Mouse (Mus musculus) lung, postnatal 4 days (tissue): ENCODE results near the gene Rras.

Source experiments
- DNase-seq, 2 experiments: peaks; one replicate each; pipeline ENCODE4 v3.0.0; 2021

Rras gene

GRCm38 (mm10) chr7:45017242-45018061 lies at the start of gene Rras:
Gene Rras, plus strand, starts transcription at chr7:45017961.
- DNase-seq, result peak; percentile 92 to 97

DNA sequence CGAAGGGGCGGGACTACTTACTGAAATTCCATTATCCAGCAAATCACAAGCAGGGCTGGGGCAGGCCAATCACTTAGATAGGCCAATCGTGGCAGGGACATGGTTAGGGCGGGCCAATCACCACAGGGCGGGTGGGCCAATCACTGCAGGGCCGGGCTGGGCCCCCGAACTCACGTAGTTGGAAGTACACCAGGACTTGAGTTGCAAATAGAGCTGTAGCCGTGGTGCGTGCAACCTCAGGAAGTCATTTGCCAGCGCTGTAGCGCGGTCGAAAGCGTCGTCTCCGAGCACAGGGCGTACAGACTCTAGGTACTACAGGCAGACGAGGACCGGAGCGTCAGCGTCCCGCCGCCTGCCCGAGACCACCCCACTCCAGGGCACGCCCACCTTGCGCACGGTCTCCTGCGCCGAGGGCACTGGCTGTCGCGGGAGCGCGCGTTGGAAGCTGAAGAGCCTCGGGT lies 47.5 kb upstream of the Rras start:
- peak; percentile 89 to 92 for DNase-seq

DNA sequence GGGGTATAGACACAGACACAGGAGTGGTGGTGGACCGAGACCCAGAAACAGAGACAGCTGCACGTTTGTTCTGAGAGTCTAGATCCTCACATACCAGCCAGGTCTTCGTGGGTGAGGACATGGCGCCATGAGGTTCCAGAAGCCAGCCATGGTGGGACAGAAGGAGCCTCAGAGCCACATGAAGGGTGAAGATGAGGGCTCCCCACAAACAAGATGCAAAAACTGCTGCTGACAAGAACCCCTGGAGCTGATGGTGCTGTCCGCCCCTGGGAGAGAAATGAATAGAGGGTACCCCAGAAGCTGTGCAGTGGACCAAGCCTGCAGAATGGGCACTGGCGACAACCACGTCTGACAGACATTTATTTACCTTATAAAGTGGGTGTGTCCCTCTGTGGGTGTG lies 46.6 kb upstream of the Rras start:
- peak in 1 of 2 experiments; percentile 15 for DNase-seq

DNA sequence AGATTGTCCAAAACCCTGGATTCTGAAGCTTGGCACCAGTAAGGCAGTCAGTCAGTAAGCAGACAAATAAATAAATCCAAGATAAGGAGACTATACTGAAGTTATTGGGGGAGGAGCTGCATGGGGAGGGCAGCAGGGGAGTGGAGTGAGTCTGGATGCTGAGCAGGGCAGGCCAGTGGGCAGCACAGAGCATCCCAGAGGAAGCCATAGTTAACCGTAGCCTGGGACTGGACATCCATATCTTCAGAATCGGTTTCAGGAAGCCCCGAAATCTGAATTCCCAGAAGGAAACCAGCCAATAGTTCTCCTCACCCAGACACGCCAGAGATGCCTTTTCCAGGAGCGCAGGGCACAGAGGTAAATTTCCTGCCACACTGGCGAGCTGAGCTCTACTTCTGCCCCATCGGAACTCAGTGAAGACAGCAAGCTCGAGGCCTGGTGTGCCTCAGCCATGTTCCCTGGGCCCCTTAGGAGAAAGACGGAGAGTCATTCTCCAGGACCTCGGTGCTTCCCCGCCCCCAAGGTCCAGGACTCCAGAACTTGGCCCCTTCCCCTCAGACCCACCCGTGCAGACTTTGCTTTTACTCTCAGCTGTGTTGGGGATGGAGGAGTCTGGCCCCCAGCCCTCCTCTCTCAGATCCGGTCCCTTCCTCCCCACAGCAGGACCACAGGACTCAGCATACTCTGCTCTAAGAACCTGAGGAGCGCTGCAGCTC lies 44.2 kb upstream of the Rras start:
- peak in 1 of 2 experiments; percentile 19 for DNase-seq

- peak; percentile 82 to 85 for DNase-seq
Observed at GRCm38 (mm10) chr7:44974383-44975116, 43.2 kb upstream of the Rras start, which contains the start of gene Cpt1c. Gene Cpt1c, minus strand, starts transcription at chr7:44974851.

GRCm38 (mm10) chr7:44975117-44975419 lies 42.7 kb upstream of the Rras start:
- DNase-seq, result no peak

DNA sequence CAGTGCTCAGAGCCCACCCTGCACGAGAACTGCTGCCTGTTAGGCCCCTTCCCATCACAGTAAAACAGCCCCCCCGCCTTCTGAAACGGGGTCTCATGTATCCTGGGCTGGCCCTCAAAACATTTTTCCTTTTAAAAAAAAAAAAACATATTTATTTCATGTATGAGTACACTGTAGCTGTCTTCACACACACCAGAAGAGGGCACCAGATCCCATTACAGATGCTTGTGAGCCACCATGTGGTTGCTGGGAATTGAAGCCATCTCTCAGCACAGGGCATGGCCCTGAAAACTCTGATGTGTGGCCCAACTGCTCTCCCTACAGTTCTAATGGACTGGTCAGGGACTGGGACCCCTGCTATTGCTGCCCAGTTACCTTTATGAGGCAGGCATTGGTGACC lies 39.5 kb upstream of the Rras start:
- no peak for DNase-seq

DNA sequence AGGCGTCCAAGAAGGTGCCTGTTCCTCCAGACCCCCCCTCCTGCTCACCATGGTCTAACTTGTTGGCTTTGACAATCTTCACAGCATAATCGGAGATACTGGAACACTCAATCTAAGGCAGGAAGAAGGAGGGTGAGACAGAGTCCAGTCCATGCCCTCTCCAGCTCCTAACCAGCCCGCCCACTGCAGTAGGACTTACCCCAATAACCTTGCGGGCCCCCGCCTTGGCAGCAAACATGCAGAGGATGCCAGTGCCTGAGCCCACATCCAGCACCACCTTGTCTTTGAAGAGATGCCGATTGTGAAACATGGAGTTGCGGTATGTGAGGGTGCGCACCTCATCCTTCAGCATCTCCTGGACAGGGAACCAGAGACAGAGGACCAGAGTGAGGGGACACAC lies 36.2 kb upstream of the Rras start:
- DNase-seq, result no peak

- DNase-seq, result peak; percentile 84 to 92
Observed at GRCm38 (mm10) chr7:44983085-44983484, 34.7 kb upstream of the Rras start.

DNA sequence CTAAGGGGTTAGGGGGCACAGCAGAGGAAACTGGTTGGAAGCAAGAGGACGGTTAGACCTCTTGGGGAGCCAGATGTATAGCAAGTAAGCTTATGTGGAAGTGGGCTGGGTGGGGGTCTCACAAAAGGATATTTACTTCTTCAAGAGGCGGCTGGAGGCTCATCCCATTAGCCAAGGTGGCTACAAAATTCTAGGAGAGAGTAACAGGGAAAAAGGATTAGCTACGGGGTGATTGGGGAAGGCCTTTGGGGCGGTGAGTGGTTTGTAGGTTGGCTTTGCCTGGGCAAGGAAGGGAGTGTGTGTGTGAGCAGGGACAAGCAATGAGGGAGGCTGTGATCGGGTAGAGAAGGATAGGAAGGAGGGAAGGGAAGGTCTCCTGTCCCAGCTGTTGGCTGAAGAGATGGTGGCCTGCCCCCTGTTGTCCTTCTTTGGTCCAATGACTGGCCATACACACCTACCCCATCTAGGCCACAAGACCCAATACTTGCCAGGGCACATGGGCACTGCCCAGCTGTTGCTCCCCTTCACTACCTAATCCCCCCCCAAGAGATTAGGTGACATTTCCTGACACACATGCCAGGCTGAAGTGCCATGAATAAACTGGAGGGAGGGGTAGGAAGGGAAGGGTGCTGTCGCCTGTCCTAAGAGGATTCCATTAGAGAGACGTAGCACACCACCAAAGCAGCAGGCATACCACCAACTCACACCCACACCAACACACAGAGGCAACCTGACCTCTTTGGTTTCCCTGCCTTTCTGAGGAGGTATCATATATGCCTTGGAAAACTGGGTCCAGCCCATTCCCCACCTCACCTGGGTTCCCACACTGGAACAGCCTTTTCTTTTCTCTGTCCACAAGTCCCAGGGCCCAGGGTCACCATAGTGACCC lies 33.6 kb upstream of the Rras start:
- DNase-seq, result no peak

- no peak for DNase-seq
Observed at GRCm38 (mm10) chr7:44984833-44985164, 33.0 kb upstream of the Rras start.

DNA sequence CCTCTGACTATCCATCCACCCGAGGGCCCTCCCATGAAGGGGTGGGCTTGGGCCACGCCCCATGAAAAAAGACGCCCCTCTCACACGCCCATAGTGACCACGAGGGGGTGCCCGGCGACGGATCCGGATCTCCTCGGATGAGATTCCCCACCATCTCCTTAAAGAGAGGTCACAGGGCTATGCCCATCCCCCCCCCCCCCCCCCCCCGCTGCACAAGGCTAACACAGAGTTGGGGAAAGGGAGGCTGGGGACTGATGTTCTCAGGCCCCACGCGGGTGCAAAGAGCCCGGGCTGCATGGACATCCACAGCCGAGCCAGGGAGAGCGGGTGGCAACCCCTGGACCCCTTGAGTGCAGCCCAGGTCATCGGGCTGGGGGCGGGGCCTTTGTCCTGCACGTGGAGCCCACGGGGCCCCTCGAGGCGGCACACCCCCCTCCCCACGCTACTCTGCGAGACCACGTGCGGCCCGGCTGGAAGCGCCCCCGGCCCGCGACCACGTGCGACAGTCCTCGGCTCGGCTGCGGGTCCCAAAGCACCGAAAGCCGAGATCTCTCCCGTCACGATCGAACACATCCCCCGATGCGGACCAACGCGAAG lies 32.1 kb upstream of the Rras start:
- DNase-seq, result peak; percentile 86 to 89

GRCm38 (mm10) chr7:44986192-44986878 lies 31.4 kb upstream of the Rras start, which contains the start of gene Prmt1:
Gene Prmt1, minus strand, starts transcription at chr7:44986568.
- DNase-seq, result peak; percentile 99 to 100

GRCm38 (mm10) chr7:44986879-44987718 lies 30.7 kb upstream of the Rras start:
- DNase-seq, result no peak

- DNase-seq, result no peak
Observed at GRCm38 (mm10) chr7:44996672-44997071, 21.1 kb upstream of the Rras start.

GRCm38 (mm10) chr7:44997231-44997939 lies 20.4 kb upstream of the Rras start, which contains the start of gene Irf3:
Gene Irf3, plus strand, starts transcription at chr7:44997648.
- peak; percentile 96 to 98 for DNase-seq

DNA sequence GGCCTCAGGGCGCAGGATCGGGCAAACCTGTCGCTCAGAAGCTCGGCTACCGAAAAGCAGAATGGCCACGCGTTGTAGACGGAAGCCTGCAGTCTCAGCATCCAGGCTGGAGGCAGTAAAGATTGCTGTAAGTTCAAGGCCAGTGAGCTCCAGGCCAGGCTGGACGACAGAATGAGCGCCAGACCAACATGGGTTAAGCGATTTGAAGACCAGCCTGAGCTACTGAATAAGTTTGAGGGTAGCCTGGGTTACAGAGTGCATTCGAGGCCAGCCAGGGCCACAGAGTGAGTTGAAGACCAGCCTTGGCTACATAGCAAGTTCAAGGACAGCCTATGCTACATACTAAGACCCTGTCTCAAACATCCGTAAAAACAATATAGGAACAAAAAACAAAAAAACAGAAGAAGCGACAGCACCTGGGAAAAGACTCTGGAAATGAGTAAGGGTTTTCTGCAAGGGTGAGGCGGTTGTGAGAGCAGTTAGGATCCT lies 19.8 kb upstream of the Rras start:
- DNase-seq, result no peak

GRCm38 (mm10) chr7:44998501-44998955 lies 19.2 kb upstream of the Rras start, which contains the start of gene Bcl2l12:
Gene Bcl2l12, minus strand, starts transcription at chr7:44998712.
- peak; percentile 69 to 72 for DNase-seq

DNA sequence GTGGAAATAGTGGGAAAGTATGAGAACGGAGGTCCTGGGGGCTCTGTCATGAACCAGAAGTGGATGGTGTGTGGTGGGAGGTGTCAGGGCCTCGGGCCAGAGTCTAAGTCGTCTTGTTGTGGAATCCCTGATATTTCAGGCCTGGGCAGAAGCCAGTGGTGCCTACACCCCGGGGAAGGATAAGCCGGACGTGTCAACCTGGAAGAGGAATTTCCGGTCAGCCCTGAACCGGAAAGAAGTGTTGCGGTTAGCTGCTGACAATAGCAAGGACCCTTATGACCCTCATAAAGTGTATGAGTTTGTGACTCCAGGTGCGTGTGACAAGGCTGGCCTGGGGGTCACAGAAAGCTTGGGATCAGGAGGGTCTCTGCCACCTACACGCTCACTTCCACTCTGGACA lies 18.0 kb upstream of the Rras start:
- peak; percentile 41 to 69 for DNase-seq
